Mouse (Mus musculus): ENCODE data around the gene Ikbkg.
"Not testable (repeated sequence)": the region's sequence is repeated elsewhere in the genome, so short reads cannot be mapped to it uniquely, and the experiment has no call there.

Ikbkg gene

DNA sequence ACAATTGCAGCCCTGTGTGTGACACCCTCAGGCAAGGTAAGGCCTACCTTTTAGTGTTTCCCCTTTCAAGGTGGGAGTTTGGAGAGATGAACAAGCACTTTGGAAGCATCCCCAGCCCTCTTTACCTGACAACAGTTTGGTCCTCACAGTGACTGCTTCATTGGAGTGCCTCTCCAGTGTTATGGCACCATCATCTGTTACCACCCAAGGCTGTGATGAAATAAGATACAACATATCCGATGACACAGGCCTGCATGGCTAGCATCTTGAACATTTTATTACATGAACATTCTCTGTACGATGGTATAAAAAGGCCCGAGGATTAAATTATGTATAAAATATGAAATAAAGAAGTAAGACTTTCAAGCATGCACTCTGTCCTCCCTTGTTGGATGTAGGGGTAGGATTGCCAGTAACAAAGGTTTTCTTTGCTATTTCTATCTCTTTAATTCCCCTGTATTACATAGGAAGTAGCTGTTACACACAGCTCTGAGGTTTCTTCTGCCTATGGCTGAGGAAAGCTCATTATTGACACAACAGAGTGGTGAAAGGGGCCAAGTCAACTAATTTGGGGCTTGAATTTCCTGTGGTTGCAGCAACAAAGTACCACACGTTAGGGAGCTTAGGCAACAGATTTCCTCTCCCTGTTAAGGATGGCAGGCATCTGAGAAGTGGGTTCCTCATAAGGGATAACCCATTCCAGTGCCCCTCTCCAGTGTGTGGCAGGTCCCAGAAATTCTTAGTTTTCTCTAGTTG, 58.2 kb downstream of the Ikbkg start:
- DNase-seq (ENCODE audit: low spot score in 2 of 2) = no peak

DNA sequence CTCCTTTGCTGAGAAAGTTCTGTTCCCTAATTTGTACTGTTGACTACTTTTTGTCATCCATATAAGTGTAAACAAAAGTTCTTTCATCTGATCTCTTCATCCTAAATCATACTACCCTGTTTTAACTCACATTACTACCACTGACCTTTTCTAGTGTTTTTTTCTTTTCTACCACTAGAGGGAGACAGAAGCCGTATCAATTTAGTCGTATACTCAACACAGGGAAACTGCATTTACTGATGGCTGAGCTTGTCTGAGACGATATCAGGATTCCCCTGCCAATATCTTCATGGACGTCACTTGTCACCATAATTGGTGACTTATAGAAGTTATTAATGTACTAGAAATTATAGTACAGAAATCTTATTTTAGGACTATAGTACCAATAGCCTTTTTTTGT, 59.7 kb downstream of the Ikbkg start:
- no peak for DNase-seq (ENCODE audit: low spot score in 2 of 2)

DNA sequence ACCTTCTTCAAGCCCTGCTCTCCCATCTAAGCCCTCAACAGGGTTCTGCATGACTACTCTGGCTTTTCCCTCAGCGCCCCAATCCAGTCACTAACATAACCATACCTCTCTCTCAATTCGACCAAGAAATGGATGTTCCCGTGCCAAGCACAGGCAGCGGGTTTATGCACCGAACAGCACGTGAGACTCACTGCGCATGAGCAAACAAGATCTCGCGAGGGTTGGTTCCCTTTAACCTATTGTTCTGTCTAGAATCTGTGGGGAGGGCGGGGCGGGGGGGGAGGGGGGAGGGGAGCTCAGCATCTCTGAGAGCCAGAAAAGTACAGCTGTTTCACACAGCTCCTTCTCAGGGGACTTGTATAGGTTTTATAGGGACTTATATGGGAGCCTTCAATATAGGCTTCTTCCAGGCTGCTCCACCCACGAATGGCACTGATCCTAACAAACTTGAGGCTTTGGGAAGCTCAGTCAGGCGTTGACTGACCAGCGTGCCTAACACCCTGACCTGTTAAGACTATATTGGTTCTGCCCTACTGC, 88.3 kb downstream of the Ikbkg start, which contains the start of gene Gm6880:
TSS of gene Gm6880 (minus strand) at position 51 of the 537 bp plus-strand sequence.
- DNase-seq (ENCODE audit: low spot score in 2 of 2) = not testable (repeated sequence)

DNA sequence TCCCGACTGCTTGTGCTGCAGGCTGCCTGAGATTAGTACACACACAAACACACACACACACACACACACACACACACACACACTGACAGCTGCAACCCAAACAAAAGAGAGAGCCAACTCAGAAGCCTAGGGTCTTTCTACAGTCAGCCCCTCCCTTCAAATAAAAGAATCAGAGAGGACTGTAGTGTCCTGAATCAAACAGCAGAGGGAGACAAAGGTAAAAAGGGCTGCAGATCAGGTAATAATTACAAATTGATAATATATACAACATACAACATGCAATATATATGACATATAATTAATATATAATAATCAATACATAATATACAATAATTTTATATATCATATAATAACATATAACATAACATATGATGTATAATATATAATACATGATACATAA, 104.0 kb downstream of the Ikbkg start:
- no peak for DNase-seq (ENCODE audit: low spot score in 2 of 2)
